Mouse (Mus musculus): ENCODE measurements around the gene Rnf214.
A peak's percentile ranks its signal among the peaks of the same experiment; 100 is the strongest.

Rnf214 gene

DNA sequence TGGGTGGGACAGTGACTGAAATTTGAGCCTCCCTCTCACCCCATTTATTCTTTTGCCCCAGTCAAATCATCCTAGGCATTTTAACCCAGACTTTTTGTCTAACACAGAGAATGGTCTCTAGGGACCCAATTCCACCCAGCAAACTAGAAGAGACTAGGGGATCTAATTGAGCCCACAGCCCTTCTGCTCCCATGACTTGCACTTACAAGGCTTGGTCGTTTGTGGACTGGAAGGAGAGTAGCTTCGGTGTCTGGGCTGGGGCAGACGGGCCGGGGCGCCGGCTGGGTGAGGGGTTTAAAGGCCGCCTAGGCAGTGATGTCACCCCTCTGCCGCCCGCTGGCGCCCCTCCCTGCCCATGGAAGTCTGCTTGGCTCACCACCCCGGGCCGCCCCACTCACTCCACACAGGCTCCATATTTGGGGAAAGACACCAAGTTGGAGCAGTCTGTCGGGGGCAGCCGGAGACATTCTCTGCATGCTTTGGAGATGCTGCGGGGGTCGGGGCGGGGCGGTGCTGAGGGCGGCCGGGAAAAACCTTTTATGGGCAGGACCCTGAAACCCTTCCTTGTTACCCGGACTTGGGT, 29.0 kb upstream of the Rnf214 start, which contains the start of gene Tagln:
Gene Tagln, minus strand, starts transcription at position 431 of the 583 bp plus-strand sequence.
- peak; percentile 35 to 50 for DNase-seq

DNA sequence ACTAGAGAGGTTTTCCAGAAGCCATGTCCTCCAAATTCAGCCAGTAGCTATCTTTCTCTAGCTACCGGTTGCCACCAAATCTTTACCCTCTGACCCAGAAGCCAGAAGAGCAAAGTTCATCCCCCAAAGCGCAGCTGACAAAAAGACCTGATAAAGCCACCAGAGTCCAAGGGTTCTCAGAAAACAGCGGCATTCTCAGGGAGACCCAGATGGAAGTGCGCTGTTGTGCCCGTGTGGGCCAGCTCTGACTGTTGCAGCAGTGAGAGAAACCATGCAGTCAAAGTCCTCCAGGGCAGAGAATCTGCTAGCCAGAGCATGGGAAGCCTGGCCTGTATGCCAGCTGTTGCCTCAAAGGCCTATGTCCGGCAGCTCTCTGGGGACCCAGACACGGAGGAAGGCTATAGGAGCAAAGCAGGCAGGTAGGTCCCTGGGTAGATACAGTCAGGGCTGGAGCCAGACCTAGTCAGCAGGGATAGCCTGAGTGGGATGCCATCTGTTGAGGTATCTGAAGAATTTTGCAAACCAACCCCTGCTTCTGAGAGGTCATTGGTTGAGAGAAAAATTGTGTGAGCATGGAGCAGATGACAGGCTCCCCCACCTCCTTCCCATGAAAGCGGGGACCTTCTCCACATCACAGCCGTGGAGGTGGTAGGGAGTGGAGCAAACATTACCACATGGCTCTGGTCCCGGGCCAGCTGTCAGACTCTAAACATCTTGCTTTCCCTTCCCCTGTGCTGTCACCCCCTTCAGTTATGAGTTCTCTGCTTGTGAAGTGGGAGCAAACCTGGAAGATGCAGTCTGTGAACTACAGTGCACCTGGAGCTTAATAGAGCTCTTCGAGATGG, 26.1 kb upstream of the Rnf214 start:
- DNase-seq, result peak in 1 of 2 experiments; percentile 29

DNA sequence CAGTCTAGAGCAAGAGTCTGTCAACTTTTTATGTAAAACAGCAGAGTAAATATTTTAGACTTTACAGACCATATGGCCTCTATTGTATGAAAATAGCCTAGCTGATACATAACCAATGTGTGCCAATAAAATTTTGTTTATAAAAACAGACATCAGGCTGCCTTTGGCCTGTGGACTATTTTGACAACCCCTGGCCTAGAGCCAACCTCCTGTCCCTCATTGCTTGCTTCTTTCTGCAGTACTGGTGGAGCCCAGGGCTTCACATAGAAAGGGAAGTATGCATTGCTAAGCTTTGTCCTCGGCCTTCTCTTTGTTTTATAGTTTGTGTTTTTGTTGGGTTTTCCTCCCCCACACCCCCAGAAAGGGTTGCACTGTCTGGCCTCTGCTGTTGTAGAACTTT, 25.2 kb upstream of the Rnf214 start:
- no peak for DNase-seq

DNA sequence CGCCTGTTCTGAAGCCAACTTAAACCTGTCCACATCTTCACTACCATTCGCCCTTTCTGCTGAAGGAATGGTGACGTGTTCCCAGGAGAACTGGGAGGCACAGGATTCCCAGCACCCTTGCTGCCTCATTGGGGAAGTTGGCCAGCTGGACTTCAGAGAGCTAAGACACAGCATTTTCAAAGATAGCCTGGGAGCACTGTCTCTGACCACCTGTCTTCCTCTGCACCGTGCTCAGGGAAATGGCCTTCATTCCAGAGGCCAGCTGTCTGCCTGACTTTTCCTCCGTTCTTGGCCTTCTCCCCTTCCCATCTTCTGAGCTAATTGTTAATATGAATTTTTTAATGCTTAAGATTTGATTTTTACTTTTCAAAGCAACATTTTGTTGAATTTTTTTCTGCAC, 22.6 kb upstream of the Rnf214 start:
- no peak for DNase-seq

DNA sequence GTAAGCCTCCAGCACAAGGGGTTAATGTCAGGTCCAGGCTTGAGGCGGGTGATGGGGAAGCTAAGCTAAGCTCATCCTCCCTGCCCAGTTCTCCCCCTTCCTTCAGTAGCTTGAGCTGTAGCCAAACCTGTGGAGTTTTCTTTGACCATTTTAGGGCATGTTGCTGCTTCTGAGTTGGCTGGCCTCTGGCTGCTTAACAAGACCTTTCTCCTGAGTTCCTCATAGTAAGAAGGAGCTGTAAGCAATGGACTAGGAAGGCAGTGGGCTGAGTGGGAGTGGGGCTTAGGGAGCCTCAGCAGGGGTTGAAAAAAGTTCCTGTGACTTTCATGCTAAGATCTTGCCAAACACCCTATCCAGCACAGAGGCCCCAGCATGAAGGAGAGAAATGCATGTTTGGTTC, 13.2 kb upstream of the Rnf214 start:
- DNase-seq, result no peak

DNA sequence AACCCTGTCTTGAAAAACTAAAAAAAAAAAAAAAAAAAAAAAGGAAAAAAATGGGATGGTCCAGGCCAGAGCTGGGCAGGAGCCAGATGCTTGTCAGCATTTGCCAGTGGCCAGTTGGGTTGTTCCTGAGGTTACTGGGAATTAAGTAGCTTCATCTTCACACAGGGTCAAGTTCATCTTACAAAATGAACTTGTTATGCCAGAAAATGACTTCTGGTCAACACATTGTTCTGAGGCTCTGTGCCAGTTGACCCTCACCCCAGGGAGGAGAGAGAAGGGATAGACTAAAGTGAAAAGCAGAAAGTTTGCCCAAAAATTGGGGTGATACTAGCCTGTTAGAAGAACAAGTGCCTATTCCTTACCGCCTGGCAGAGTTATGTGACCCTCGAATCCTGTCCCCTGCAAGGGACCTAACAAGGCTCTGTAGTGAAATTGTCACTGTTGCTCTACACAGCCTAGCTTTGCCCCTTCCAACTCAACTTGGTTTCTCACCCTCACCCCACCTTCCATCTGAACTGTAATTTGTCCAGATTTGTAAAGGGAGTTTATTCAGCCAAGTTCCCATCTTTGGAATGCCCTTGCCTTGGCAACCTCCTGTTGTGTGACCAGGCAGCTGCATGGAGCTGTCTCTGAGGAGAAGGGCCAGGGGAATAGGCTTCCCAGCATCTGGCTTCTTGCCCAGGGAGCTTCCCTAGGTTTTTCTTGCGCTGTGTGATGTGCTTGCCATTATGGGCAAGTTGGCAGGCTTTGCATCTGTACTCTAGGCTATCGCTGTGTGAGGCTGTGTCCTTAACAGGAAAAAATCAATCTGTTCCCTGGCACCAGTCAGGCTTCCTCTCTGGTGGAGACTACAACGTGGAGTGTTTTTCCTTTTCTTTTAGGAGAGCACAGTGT, 10.6 kb upstream of the Rnf214 start:
- peak; percentile 70 to 75 for DNase-seq

DNA sequence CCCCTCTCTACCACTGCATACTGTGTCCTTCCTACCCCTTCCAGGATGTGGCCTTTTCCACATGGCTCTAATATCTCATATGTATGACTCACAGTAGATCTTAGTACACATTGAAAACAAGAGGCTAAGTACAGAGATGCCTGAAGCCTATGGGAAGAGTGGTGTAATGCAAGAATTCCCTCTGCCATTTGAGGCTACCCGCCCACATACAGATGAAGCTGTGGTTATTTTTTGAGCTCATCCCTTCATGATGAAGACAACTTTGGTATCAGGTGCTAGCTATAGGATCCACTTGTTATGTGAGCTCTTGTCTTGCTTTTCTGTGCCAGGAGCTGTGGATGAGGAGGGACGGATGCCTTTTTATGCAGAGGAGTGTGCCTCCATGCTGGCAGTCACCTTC, 8.9 kb upstream of the Rnf214 start:
- DNase-seq, result no peak

DNA sequence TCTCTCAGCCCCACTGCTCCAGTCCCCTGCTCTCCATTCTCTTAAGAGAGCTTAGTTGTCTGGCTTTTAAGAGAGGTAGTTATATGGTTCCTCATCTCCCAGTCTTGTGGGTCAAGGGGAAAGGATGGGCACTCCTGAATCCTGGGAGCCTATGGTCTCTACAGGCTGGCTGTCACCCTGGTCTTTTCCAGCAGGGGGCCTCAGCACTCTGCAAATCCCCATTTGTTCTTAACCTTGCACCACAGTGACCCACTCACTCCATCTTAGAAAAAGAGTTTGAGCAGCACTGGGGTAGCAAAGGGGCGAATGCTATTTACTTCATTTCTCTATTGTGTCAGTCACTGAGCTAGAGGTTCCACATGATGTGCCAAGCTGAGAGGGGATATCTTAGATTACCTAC, 5.0 kb upstream of the Rnf214 start:
- DNase-seq, result peak in 1 of 2 experiments; percentile 52

DNA sequence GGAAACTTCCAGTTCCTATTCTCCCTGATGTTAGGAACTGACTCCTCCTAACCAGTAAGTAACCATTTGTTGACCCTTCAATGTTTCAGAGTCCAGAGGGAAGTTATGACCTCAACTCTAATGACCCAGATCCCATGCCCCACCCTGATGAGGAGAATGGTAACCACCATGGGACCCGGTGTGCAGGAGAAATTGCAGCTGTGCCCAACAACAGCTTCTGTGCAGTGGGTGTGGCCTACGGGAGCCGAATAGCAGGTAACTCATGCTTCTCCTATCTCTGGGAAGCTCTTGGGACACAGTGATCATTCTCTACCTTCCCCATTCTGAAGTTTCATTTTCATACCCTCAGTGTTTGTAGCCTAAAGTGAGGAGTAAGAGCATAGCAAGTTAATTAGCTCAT, 4.3 kb upstream of the Rnf214 start:
- DNase-seq, result no peak

DNA sequence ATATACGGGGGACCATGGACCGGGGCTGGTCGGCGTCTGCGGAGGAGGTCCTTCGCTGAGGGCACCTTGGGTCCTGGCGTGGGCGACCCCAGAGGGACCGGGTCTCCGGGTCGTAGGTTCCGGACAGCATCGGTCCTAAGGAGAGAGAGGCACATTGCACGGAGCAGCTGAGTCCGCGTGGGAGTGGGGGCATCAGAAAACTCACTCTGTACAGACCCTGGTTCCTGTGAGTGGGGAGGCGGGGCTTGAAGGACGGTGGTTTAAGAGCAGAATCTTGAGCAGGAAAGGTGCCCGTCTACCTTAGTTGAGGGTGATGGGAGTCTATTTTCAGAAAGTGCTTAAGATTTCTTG, 342 bp upstream of the Rnf214 start:
- no peak for DNase-seq

DNA sequence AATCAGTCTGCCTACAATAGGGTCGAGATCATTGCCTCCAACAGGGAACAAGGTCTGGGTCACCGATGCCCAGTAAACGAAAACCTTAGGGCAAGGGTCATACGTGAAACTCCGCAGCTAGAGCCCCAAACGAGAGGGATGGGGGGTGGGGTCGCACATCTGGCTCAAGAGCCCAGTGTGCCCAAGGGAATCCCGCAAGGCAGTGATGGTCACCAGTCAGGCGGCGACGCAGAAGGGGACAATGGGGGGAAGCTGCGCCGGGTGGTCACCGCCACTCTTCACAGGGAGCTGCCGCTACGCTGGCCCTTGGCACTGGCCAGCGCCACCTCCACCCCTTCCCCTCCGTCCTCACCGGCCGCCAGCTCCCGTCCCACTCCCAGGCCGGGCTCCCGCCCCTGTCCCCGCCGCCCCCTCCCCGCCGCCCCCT, 887 bp downstream of the Rnf214 start:
- DNase-seq, result peak in 1 of 2 experiments; percentile 26

DNA sequence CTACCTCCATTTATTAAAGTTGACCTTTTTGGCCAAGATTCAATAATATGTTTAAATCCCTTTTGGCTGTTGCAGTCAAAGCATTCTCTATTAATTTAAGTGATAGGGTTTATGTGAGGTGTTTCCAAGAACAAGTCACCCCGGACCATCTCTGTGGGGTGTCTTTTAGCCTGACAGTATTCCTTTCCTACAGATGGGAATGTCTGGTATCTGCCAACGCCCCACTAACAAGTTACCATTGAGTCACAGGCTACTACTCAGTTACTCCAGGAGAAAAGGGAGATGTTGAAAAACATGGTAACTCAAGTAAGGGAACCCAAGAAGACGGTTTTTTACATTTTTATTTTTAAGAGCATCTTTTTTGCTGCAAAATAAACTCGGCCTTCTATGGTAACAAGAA, 1.5 kb downstream of the Rnf214 start:
- DNase-seq, result no peak

DNA sequence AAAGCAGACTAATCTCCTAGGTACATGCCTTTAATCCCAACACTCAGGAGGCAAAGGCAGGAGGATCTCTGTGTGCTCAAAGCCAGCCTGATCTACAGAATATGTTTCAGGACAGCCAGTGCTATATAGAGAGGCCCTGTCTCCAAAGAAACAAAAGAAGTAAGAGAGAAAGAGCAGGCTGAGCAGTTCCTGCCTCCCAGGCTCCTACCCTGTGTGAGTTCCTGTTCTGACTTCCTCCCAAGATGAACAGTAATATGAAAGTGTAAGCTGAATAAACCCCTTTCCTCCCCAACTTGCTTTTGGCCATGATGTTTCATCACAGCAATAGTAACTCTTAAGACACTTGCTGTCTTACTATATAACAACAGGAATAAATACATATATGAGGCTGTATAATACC, 13.0 kb downstream of the Rnf214 start:
- no peak for DNase-seq

DNA sequence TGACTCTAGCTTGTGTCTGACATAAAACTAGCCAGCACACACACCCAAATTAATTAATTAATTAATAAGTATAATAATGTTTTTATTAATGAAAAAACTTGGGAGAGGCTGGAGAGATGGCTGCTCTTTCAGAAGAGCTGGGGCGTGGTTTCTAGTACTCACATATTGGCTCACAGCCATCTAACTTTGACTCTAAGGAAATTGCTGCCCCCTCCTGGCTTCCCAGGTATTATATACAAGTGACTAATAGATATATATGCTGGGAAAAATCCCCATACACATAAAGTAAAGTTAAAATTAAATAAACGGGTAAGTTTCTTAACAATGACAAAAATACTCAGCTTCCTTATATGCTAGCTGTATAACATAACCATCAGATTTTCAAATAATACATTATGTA, 28.8 kb downstream of the Rnf214 start:
- DNase-seq, result peak; percentile 39 to 67

DNA sequence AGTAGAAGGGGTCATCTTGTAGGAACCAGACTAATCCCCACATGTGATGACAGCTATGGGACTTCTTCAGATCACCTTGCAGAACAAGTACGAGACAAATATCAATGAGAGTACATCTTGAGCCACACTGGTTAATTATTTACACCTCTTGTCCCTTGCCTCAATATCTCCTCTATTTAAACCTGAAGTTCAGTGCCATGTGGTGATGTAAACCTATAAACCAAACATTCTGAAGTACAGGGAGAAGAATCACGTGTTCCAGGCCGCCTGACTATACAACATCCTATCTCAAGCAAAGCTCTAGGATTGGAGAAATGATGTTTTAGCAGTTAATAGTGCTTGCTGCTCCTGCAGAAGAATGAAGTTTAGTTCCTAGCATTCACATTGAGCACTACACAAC, 36.4 kb downstream of the Rnf214 start:
- DNase-seq, result no peak

DNA sequence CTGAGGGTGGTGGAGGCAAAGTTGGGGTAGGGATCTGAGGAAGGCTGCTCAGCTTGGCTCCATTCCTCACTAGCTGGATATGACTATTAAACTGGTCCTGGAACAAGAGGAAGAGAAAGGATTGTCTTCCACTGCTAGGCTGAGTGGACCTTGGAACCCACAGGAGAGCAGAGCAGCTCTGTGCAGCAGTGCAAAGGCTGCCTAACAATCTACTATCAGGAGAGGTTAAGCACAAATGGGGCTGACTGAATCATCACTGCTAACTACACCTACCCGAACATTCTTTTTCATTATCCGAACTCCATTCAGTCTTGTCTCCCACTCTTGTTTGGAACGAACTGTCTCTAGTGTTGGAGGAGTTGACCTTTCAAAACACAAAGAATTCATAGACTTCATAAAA, 37.5 kb downstream of the Rnf214 start:
- DNase-seq, result no peak

DNA sequence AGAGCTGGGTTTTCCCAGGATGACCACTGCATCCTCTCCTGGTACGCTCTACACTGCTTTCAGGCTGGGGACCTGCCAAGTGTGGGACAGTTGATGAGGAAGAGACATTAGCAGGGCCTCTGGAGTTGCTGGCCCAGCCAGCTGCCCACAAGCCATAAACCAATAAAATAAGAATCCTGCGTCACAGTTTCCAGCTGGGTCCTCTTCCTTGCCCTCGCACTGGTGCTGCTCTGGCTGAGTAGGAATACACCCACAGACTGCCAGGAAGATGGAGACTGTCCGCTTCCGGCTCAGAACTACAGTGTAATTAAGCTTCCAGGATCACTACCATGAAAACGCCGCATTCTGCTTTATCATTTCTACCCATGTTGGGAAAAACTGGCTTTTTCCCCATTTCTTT, 44.9 kb downstream of the Rnf214 start:
- no peak for DNase-seq

DNA sequence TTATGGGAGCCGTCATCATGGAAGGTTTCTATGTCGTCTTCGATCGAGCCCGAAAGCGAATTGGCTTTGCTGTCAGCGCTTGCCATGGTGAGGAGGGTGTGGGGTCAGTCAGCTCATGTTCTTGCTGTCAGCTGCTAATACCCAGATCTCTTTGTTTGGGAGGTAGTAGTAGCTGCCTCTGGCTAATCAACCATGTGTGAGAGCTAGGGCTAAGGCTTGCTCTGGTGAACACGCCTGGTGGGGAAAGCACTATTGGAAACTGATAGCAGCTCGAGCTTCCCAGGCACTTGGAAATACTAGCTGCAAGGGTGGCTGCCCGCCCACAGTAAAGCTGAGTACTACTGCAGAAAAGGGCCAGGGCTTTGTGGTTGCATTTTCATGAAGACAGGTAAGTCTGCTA, 47.3 kb downstream of the Rnf214 start:
- DNase-seq, result no peak

DNA sequence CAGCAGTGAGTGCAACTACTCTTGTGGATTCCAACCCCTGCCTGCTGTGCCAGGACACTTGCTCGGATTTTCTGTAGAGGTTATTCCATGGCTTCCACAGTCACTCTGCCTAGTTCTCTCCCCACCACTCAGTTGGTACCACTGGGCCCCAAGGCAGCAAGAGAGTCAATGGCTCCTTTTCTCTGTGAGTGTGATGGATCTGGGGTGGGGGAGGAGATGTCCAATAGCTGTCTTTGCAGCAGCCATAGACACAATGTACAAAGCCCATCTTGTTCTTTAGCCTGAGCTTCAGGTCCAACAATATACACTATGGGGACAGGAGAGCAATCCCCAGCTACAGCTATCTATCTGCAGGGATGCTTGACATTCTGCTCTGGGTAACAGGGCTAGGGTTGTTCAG, 52.6 kb downstream of the Rnf214 start:
- no peak for DNase-seq

DNA sequence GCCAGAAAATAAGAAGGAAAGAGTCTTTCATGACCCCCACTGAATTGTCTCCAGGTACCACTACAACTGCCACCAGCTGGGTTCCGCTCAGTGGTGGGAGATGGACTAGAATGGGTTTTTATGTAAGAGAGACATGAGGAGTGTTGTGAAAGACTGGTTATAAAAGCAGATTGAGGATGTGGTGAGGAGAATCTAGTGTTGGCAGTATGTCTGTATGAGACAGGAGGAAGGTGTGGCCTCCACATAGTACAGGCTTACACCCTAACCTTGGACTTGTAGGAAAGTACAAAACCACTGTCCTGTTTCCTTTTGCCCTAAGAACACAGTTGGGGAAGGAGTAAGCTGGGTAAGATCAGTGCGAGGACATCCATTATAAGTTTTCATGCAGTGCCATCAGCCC, 53.0 kb downstream of the Rnf214 start:
- DNase-seq, result no peak

DNA sequence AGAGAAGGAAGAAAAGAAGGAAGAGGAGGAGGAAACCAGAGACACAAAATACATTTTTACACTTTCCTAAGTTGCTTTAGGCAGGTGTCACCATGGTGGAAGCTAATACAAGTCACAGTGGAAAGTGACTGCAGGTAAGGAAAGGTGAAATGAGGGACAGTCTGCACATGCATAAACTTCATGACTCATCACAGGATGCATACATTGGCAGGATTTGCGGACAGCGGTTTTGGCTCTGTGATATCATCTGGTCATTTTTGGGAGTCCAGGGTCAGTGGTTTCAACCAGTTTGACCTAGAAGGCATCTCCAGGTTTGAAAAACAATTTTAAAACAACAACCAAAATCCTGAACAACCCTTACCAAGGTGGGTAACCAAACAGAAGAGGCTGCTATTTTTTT, 54.9 kb downstream of the Rnf214 start:
- no peak for DNase-seq

DNA sequence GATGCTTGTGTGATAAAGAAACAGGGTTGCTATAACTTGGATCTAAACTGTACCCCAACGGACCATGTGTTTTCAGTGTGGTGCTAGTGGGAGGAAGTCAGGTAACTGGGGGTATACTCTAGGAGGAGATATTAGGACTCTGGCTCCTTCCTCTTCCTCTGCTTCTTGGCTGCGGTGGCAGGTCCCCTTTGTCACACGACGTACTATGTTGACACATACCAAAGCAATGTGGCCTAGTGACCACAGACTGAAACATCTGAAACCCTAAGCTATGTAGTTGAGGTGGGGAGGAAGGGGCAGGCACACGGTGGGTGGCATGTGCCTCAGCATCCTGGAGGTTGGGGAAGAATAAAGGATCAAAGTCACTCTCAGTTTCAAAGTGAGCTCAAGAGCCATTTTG, 55.4 kb downstream of the Rnf214 start:
- DNase-seq, result no peak

DNA sequence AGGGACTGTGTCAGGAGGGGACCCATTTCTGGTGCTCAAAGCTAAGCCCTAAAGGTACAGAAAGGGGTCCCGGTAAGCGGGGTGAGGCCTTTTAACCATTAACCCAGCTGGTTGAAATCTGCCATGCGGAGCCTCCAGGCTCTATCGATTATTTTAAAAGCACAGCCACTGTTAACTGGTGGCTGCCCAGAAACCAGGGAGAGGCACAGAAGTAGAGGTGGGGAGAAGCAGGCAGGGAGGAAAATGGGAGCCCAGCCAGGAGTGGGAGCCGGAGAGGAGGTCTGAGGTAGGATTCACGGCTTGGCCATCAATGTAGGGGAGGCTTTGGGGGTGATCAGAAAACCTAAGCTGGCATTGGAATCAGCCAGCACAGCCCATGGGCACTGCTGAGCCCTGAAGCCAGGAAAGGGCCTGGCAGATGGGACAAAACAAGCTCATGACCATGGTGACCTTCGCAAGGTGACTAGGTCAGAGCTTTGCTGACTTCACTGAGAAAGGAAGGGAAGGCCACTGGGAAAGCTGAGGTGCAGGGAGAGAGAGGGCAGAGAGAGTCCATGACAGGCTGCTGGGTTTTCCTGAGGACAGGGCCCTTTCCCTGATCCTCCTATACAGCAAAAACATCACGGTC, 56.1 kb downstream of the Rnf214 start:
- DNase-seq, result no peak
